Mouse (Mus musculus): ENCODE results near the gene Ergic1.
A peak's percentile ranks its signal among the peaks of the same experiment; 100 is the strongest.

Gene Ergic1

GRCm38 (mm10) chr17:26575786-26576690 is 14.7 kb downstream of the Ergic1 start:
- no peak for DNase-seq (ENCODE audit: extremely low spot score)

- no peak for DNase-seq (ENCODE audit: extremely low spot score)
These were observed 15.5 kb downstream of the Ergic1 start for GRCm38 (mm10) chr17:26576833-26577232.

GRCm38 (mm10) chr17:26577309-26577708 is 16.0 kb downstream of the Ergic1 start:
- DNase-seq (ENCODE audit: extremely low spot score) = no peak

GRCm38 (mm10) chr17:26578162-26578561 is 16.9 kb downstream of the Ergic1 start:
- no peak for DNase-seq (ENCODE audit: extremely low spot score)

- DNase-seq (ENCODE audit: extremely low spot score) = no peak
These were observed 17.5 kb downstream of the Ergic1 start for GRCm38 (mm10) chr17:26578771-26579170.

- DNase-seq (ENCODE audit: extremely low spot score) = no peak
These were observed 18.1 kb downstream of the Ergic1 start for GRCm38 (mm10) chr17:26579396-26579795.

GRCm38 (mm10) chr17:26580873-26581401 is 19.6 kb downstream of the Ergic1 start:
- no peak for DNase-seq (ENCODE audit: extremely low spot score)

- no peak for DNase-seq (ENCODE audit: extremely low spot score)
These were observed 21.0 kb downstream of the Ergic1 start for GRCm38 (mm10) chr17:26582297-26582696.

- DNase-seq (ENCODE audit: extremely low spot score) = no peak
These were observed 21.8 kb downstream of the Ergic1 start for GRCm38 (mm10) chr17:26583056-26583455.

- no peak for DNase-seq (ENCODE audit: extremely low spot score)
These were observed 22.3 kb downstream of the Ergic1 start for GRCm38 (mm10) chr17:26583606-26584005.

GRCm38 (mm10) chr17:26584063-26584462 is 22.8 kb downstream of the Ergic1 start:
- DNase-seq (ENCODE audit: extremely low spot score) = no peak

- peak; percentile 46 for DNase-seq (ENCODE audit: extremely low spot score)
These were observed 23.4 kb downstream of the Ergic1 start for GRCm38 (mm10) chr17:26584558-26585136.

- DNase-seq (ENCODE audit: extremely low spot score) = no peak
These were observed 26.7 kb downstream of the Ergic1 start for GRCm38 (mm10) chr17:26587961-26588487.

- no peak for DNase-seq (ENCODE audit: extremely low spot score)
These were observed 31.2 kb downstream of the Ergic1 start for GRCm38 (mm10) chr17:26592510-26592909.

GRCm38 (mm10) chr17:26593199-26593598 is 31.9 kb downstream of the Ergic1 start:
- DNase-seq (ENCODE audit: extremely low spot score) = no peak

GRCm38 (mm10) chr17:26594171-26594570 is 32.9 kb downstream of the Ergic1 start:
- no peak for DNase-seq (ENCODE audit: extremely low spot score)

GRCm38 (mm10) chr17:26594958-26595357 is 33.7 kb downstream of the Ergic1 start:
- DNase-seq (ENCODE audit: extremely low spot score) = no peak

GRCm38 (mm10) chr17:26595448-26596167 is 34.3 kb downstream of the Ergic1 start:
- no peak for DNase-seq (ENCODE audit: extremely low spot score)

GRCm38 (mm10) chr17:26596168-26596658 is 34.9 kb downstream of the Ergic1 start:
- no peak for DNase-seq (ENCODE audit: extremely low spot score)

GRCm38 (mm10) chr17:26596856-26597481 is 35.7 kb downstream of the Ergic1 start:
- no peak for DNase-seq (ENCODE audit: extremely low spot score)

- no peak for DNase-seq (ENCODE audit: extremely low spot score)
These were observed 37.6 kb downstream of the Ergic1 start for GRCm38 (mm10) chr17:26598845-26599244.

All from embryo, embryonic 9.5 days (tissue).